Mouse (Mus musculus) liver, postnatal 0 days (tissue): ENCODE measurements around the gene Arid3b.

Experiments
- CTCF ChIP-seq: sonication (generic); IDR thresholded peaks from 2 replicates; pipeline ENCODE4 v1.5.1; 2016; ENCODE audit warnings: antibody characterized with exemption, low read depth
- EP300 ChIP-seq: IDR thresholded peaks from 2 replicates; pipeline ENCODE4 v1.6.1; 2016; ENCODE audit warnings: antibody characterized with exemption, low read depth, mild to moderate bottlenecking

DNA sequence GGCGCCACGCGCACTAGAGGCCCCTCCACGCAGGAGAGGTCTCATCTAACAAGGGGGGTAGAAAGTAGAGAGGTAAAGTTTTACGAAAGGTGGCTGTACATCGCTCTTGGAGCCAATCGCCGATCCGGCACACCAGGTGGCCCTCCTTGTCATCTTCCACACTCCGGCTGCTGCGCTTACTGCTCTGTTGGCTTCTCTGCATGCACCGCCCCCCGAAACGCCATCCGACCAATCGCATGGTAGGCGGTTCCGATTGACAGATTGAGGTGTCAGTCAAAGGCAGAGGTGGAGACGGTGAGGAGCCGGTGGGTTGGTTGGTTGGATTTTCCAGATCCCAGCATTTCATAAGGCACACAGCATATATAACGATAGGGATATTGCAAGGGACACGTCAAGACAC lies 78.1 kb downstream of the Arid3b start:
- no peak for TF ChIP-seq CTCF
- TF ChIP-seq EP300, result no peak
